23 mouse cellular contexts compared by ENCODE assay signal in genomic region chr6:134058451-134058850, GRCm38 (mm10). TPM values are rescaled to one million over a fixed set of nuclear protein-coding genes. Genes with fewer than 3 reads are reported as not detected.
DNase-seq lines count a peak whose midpoint lies in the region; ATAC-seq and TF ChIP-seq lines count a peak whose summit lies in the region.
"Had no signal": no experiment of that assay in that cellular context is flagged by ENCODE, and none has a peak within 500 bp of the region (broad histone marks: within the 10 kb centered on the region; RNA-seq: fewer than 3 reads in every experiment).

No protein-coding gene starts in this region.

- TF ChIP-seq POLR2A in embryonic fibroblast, embryonic 13.5 days (IDR thresholded peaks at IDR 0.05; ENCODE audit: low read depth, low read length), result no peak

- no peak for TF ChIP-seq CTCF in embryonic fibroblast, embryonic 13.5 days (IDR thresholded peaks at IDR 0.05; ENCODE audit: borderline replicate concordance, insufficient read depth, low read length)

- H3K9me3 ChIP-seq in hindbrain, embryonic 13.5 days, result no peaks in the 10 kb centered on the region
- H3K9me3 ChIP-seq in hindbrain, embryonic 10.5 days, result no peaks in the 10 kb centered on the region
- no peaks in the 10 kb centered on the region for H3K9me3 ChIP-seq in neural tube, embryonic 14.5 days (ENCODE audit: control insufficient read depth, low read length)
- H3K9me3 ChIP-seq: embryonic facial prominence, embryonic 15.5 days; limb, embryonic 13.5 days; liver, embryonic 12.5 days had no signal

- peak overlapping the region; percentile 49; the same call in 1 of the 2 replicates for H3K9ac ChIP-seq in hindbrain, embryonic 13.5 days
- H3K9ac ChIP-seq in neural tube, embryonic 14.5 days (replicated peaks; ENCODE audit: low read depth, low read length), result no peak overlapping the region
- H3K9ac ChIP-seq: embryonic facial prominence, embryonic 15.5 days; limb, embryonic 13.5 days; liver, embryonic 12.5 days had no signal

- DNase-seq in heart, adult 11 months, result peak; percentile 71
- no peak for DNase-seq in heart, adult 9 months (ENCODE audit: low spot score in 2 of 2)
- no peak for DNase-seq in hindbrain, embryonic 10.5 days (ENCODE audit: low spot score)
- no peak for DNase-seq in adrenal gland, adult 18-20 months (ENCODE audit: low spot score in 2 of 2)
- DNase-seq: adrenal gland, adult 2 months; cerebellum, adult 11 months; cerebellum, adult 9-11 months; gastrocnemius, postnatal 14 days; heart, adult 18-20 months; kidney, adult 2 months; kidney, postnatal 10 days; layer of hippocampus, postnatal 36 days; lung, adult 18-20 months; lung, postnatal 14 days; right cerebral cortex, postnatal 25 days; spleen, adult 18-20 months had no signal

- peak overlapping the region; percentile 55 for H3K27ac ChIP-seq in hindbrain, embryonic 13.5 days
- H3K27ac ChIP-seq in hindbrain, embryonic 10.5 days, result no peak overlapping the region
- H3K27ac ChIP-seq in embryonic fibroblast, embryonic 13.5 days (ENCODE audit: insufficient read depth, low read length), result 0 out of 2 replicates have a peak overlapping the region, but pooled peaks have one; percentile 10
- 0 out of 2 replicates have a peak overlapping the region, but pooled peaks have one; percentile 11 for H3K27ac ChIP-seq in neural tube, embryonic 14.5 days (ENCODE audit: low read depth, low read length)
- H3K27ac ChIP-seq: embryonic facial prominence, embryonic 15.5 days; limb, embryonic 13.5 days; liver, embryonic 12.5 days had no signal

- no peak overlapping the region for H3K4me2 ChIP-seq in hindbrain, embryonic 13.5 days
- no peak overlapping the region for H3K4me2 ChIP-seq in neural tube, embryonic 14.5 days (ENCODE audit: low read depth, low read length)
- H3K4me2 ChIP-seq: embryonic facial prominence, embryonic 15.5 days; limb, embryonic 13.5 days; liver, embryonic 12.5 days; midbrain, embryonic 11.5 days had no signal

- peaks cover 34% of the 10 kb centered on the region for H3K4me1 ChIP-seq in hindbrain, embryonic 13.5 days (replicated peaks)
- peaks cover 33% of the 10 kb centered on the region for H3K4me1 ChIP-seq in hindbrain, embryonic 10.5 days (replicated peaks)
- H3K4me1 ChIP-seq in embryonic fibroblast, embryonic 13.5 days (ENCODE audit: control insufficient read depth, insufficient read depth, low read length), result peaks cover 29% of the 10 kb centered on the region
- peaks cover 17% of the 10 kb centered on the region; the same call in 1 of the 2 replicates for H3K4me1 ChIP-seq in neural tube, embryonic 14.5 days (ENCODE audit: control insufficient read depth, insufficient read depth, low read length)

- WGBS in hindbrain, embryonic 13.5 days, result 67% methylated on average over 4 of the region's 4 CpGs
- 81% methylated on average over 4 of the region's 4 CpGs for WGBS in hindbrain, embryonic 10.5 days
- WGBS in neural tube, embryonic 14.5 days, result 39% methylated on average over 4 of the region's 4 CpGs

- no peak for ATAC-seq in hindbrain, embryonic 13.5 days (ENCODE audit: low FRiP score)
- no peak for ATAC-seq in neural tube, embryonic 14.5 days (ENCODE audit: low read depth)
- ATAC-seq: liver, embryonic 12.5 days had no signal

- H3K36me3 ChIP-seq in hindbrain, embryonic 13.5 days, result no peaks in the 10 kb centered on the region
- 0 out of 2 replicates have a peak, but pooled peaks cover 5% of the 10 kb centered on the region for H3K36me3 ChIP-seq in hindbrain, embryonic 10.5 days
- H3K36me3 ChIP-seq in neural tube, embryonic 14.5 days (ENCODE audit: control insufficient read depth, insufficient read depth, low read length), result no peaks in the 10 kb centered on the region
- H3K36me3 ChIP-seq: embryonic facial prominence, embryonic 15.5 days; liver, embryonic 12.5 days had no signal

- H3K4me3 ChIP-seq in hindbrain, embryonic 13.5 days, result no peak overlapping the region
- no peak overlapping the region for H3K4me3 ChIP-seq in hindbrain, embryonic 10.5 days
- H3K4me3 ChIP-seq in embryonic fibroblast, embryonic 13.5 days (ENCODE audit: insufficient read depth, low read length), result no peak overlapping the region
- H3K4me3 ChIP-seq in neural tube, embryonic 14.5 days (ENCODE audit: low read depth, low read length), result no peak overlapping the region
- H3K4me3 ChIP-seq: embryonic facial prominence, embryonic 15.5 days; limb, embryonic 13.5 days; liver, embryonic 12.5 days had no signal

- no peaks in the 10 kb centered on the region for H3K27me3 ChIP-seq in hindbrain, embryonic 13.5 days
- H3K27me3 ChIP-seq in hindbrain, embryonic 10.5 days (ENCODE audit: insufficient read depth, poor library complexity, severe bottlenecking), result no peaks in the 10 kb centered on the region
- H3K27me3 ChIP-seq in neural tube, embryonic 14.5 days (ENCODE audit: control insufficient read depth, insufficient read depth, low read length), result no peaks in the 10 kb centered on the region
- H3K27me3 ChIP-seq: embryonic facial prominence, embryonic 15.5 days; limb, embryonic 13.5 days; liver, embryonic 12.5 days had no signal

RNA-seq across cellular contexts. Expression of gene Etv6, which starts 23.0 kb away (rescaled TPM):
- 5.9 and 6.4 TPM in 2 replicates for polyA plus RNA-seq in hindbrain, embryonic 13.5 days (2015; fragmentation: Nextera tagmentation; extraction: Ambion mirVana)
- polyA plus RNA-seq in hindbrain, embryonic 10.5 days (2016; fragmentation: Nextera tagmentation; extraction: Ambion mirVana), result 12.1 and 14.6 TPM in 2 replicates
- 25.8 and 29.5 TPM in 2 replicates for polyA plus RNA-seq in embryonic fibroblast, embryonic 13.5 days (2011; ENCODE audit: insufficient read length, low read depth, missing spikeins)
- 5.8 and 8.8 TPM in 2 replicates for polyA plus RNA-seq in neural tube, embryonic 14.5 days (2014; fragmentation: Nextera tagmentation; extraction: Ambion mirVana)
- 10 to 100 TPM; 32.6 to 55.2 TPM for total RNA-seq in adrenal gland, adult 18-20 months (2021)
